Mouse (Mus musculus) small intestine, adult 2 months (tissue): ENCODE data around the gene Camta1.

Source experiments
- CTCF ChIP-seq: fragments of 200-500 bp; IDR thresholded peaks from 2 replicates; pipeline ENCODE4 v1.5.1; 2012; ENCODE audit warnings: low read depth, mild to moderate bottlenecking, control low read depth, inconsistent platforms, low read length, moderate library complexity, mixed read lengths; ENCODE audit not compliant: insufficient replicate concordance, insufficient read length; ENCODE audit errors: extremely low read depth
- POLR2A ChIP-seq: fragments of 200-500 bp; IDR thresholded peaks from 2 replicates; pipeline ENCODE4 v1.6.1; 2012; ENCODE audit warnings: low read depth, mild to moderate bottlenecking, control low read depth, inconsistent platforms, low read length, moderate library complexity

DNA sequence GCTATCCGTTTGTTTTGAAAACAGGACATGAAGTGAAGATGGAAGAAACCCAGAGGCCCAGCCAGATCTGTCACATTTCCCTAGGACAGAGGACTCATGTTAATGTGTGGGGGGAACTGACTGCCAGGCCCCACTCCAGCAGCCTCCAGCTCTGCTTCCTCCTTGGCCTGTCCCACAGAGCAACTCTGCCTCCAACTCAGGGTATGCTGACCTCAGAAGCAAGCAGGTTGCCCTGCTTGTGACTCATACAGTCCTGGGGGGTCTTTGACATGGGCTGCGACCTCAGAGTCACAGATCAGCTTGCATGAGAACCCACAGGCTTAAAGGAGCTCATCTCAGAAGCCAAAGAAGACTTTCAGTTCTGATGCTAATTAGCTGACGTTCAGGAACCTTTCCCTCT is 231.4 kb downstream of the Camta1 start:
- TF ChIP-seq CTCF (no peak), POLR2A (no peak)
